Mouse (Mus musculus): ENCODE data around the gene Leo1. TPM values are rescaled to one million over a fixed set of nuclear protein-coding genes. Genes with fewer than 3 reads are reported as not detected.

Leo1 gene
- polyA plus RNA-seq, 1 experiment from 2014 or later, result 45.8 TPM

DNA sequence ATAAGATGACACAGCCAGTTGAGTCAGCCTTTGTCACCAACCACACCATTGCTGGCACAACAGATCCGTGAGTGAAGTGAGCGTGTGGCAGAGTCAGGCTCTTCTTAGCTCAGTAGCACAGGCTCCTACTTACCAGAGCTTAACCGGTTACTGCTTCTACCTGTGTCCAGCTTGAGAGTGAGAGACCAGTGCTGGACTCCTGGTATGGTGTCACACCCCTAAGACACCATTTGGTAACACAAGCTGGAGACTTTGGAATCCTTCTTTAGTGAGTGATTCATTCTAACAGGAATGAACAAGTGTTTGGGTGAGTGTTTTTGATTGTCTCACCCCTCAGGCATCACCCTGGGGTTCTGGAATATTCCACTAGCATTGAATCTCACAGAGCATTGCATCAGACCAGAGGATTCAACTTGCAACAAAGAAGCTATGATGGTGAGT, 19.1 kb upstream of the Leo1 start:
- H3K36me3 ChIP-seq (ENCODE audit: control insufficient read depth, insufficient read depth, low read length), result no peaks in the 10 kb centered on the region
- no peaks in the 10 kb centered on the region for H3K4me1 ChIP-seq (ENCODE audit: control insufficient read depth, insufficient read depth, low read length)
- no peak overlapping the region for H3K27ac ChIP-seq (ENCODE audit: low read depth, low read length)
- no peak overlapping the region for H3K9ac ChIP-seq (ENCODE audit: low read depth, low read length)
- H3K9me3 ChIP-seq (ENCODE audit: control insufficient read depth, low read length), result no peaks in the 10 kb centered on the region
- no peak for ATAC-seq (ENCODE audit: low FRiP score, low TSS enrichment)
- no peak overlapping the region for H3K4me2 ChIP-seq (replicated peaks; ENCODE audit: low read depth, low read length)
- H3K4me3 ChIP-seq (ENCODE audit: low read length), result no peak overlapping the region
- H3K27me3 ChIP-seq (ENCODE audit: control insufficient read depth, insufficient read depth, low read length), result no peaks in the 10 kb centered on the region
- 90% methylated on average over 3 of the region's 3 CpGs for WGBS

DNA sequence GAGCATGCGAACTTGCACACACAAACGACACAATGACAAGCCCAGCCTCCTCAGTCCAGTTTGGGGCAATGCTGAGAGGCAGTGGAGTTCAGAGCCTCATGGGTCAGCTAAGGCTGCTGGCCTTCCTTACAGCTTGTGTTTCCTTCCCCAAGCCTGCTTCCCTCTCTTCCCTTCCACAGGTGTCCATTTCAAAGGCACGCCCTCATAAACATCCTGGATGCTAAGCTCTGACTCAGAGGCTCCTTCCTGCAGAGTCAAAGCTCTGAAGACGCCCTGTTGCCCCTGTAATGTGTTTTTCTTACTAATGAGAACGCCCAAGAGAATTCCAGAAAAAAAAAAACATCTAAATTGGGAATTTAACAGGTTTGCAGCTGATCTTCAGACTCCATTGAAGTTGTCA, 17.6 kb upstream of the Leo1 start:
- Histone ChIP-seq H3K9me3 (ENCODE audit: control insufficient read depth, low read length) (no peaks in the 10 kb centered on the region), H3K27me3 (ENCODE audit: control insufficient read depth, insufficient read depth, low read length) (no peaks in the 10 kb centered on the region), H3K4me3 (ENCODE audit: low read length) (no peak overlapping the region), H3K4me1 (ENCODE audit: control insufficient read depth, insufficient read depth, low read length) (no peaks in the 10 kb centered on the region), H3K27ac (ENCODE audit: low read depth, low read length) (no peak overlapping the region), H3K4me2 (replicated peaks; ENCODE audit: low read depth, low read length) (no peak overlapping the region), H3K9ac (ENCODE audit: low read depth, low read length) (no peak overlapping the region), H3K36me3 (ENCODE audit: control insufficient read depth, insufficient read depth, low read length) (no peaks in the 10 kb centered on the region)
- no peak for ATAC-seq (ENCODE audit: low FRiP score, low TSS enrichment)
- WGBS, result 40% methylated on average over 5 of the region's 5 CpGs

DNA sequence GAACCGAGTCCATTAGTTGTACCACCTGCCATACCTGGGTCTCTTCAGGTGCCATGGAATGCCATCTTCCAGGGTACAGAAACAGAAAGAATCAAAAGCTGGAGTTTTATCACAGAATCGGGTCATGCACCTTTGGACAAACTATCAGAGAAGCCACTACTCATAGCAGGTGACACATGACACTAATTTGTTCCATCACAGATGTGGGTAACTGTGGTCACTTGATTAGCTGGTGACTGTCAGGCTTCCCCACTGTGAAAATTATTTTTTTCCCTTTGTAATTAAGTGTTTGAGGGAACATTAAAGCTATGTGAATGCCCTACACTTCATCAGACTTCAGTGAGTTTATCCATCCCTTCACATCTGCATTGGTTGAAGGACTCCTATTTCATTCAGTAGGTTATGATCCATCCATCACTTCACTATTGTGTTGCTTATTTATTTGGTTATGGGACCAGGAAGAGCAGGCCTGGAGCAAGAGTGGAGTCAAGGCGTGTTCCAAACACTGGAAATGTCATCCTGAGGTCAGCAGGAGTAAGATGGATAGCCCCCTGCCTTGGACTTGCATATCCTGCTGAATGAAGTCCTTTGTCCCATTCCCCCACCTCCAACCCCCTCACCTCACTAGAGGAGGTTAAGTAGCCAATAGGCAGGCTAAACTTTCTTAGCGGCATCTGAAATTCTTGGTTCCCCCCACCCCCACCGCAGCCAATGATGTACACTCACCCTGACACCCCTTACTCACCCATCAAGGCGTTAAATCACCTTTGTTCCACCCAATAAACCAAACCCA, 16.8 kb upstream of the Leo1 start:
- no peak overlapping the region for H3K9ac ChIP-seq (ENCODE audit: low read depth, low read length)
- H3K27ac ChIP-seq (ENCODE audit: low read depth, low read length), result no peak overlapping the region
- no peaks in the 10 kb centered on the region for H3K9me3 ChIP-seq (ENCODE audit: control insufficient read depth, low read length)
- 41% methylated on average over 6 of the region's 6 CpGs for WGBS
- H3K4me2 ChIP-seq (replicated peaks; ENCODE audit: low read depth, low read length), result no peak overlapping the region
- ATAC-seq (ENCODE audit: low FRiP score, low TSS enrichment), result peak; percentile 17; the same call in 1 of the 2 replicates
- no peak overlapping the region for H3K4me3 ChIP-seq (ENCODE audit: low read length)
- H3K36me3 ChIP-seq (ENCODE audit: control insufficient read depth, insufficient read depth, low read length), result no peaks in the 10 kb centered on the region
- no peaks in the 10 kb centered on the region for H3K4me1 ChIP-seq (ENCODE audit: control insufficient read depth, insufficient read depth, low read length)
- H3K27me3 ChIP-seq (ENCODE audit: control insufficient read depth, insufficient read depth, low read length), result no peaks in the 10 kb centered on the region

DNA sequence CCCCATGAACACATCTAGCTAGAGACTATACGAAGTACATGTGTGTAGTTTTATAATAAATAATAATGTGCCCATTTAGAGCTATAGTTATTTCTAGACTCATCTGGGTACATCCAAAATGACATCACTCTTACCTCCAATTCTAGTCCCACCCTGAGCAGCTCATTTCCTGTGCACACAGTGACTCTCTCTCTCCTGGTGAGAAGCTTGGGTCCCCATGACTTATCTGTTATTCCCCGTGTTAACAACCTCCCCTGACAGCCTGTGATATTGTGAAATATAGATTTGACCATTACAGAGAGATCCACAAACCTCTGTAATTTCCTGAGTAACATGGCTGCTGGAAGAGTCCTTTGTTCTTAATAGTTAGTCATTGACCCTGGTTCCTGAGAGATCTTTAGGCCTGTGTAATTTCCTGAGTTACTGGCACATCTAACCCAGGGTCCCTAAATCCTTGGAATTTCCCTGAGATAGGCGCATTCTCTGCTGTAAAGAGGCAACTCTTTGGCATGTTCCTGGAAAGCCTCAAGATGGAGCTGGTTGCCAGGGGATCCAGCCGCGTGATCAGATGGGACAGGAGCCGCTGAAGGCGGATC, 15.4 kb upstream of the Leo1 start:
- no peak overlapping the region for H3K27ac ChIP-seq (ENCODE audit: low read depth, low read length)
- no peaks in the 10 kb centered on the region for H3K4me1 ChIP-seq (ENCODE audit: control insufficient read depth, insufficient read depth, low read length)
- H3K4me2 ChIP-seq (replicated peaks; ENCODE audit: low read depth, low read length), result no peak overlapping the region
- ATAC-seq (ENCODE audit: low FRiP score, low TSS enrichment), result no peak
- no peaks in the 10 kb centered on the region for H3K27me3 ChIP-seq (ENCODE audit: control insufficient read depth, insufficient read depth, low read length)
- 69% methylated on average over 7 of the region's 7 CpGs for WGBS
- no peaks in the 10 kb centered on the region for H3K9me3 ChIP-seq (ENCODE audit: control insufficient read depth, low read length)
- no peak overlapping the region for H3K9ac ChIP-seq (ENCODE audit: low read depth, low read length)
- H3K36me3 ChIP-seq (ENCODE audit: control insufficient read depth, insufficient read depth, low read length), result no peaks in the 10 kb centered on the region
- H3K4me3 ChIP-seq (ENCODE audit: low read length), result no peak overlapping the region

DNA sequence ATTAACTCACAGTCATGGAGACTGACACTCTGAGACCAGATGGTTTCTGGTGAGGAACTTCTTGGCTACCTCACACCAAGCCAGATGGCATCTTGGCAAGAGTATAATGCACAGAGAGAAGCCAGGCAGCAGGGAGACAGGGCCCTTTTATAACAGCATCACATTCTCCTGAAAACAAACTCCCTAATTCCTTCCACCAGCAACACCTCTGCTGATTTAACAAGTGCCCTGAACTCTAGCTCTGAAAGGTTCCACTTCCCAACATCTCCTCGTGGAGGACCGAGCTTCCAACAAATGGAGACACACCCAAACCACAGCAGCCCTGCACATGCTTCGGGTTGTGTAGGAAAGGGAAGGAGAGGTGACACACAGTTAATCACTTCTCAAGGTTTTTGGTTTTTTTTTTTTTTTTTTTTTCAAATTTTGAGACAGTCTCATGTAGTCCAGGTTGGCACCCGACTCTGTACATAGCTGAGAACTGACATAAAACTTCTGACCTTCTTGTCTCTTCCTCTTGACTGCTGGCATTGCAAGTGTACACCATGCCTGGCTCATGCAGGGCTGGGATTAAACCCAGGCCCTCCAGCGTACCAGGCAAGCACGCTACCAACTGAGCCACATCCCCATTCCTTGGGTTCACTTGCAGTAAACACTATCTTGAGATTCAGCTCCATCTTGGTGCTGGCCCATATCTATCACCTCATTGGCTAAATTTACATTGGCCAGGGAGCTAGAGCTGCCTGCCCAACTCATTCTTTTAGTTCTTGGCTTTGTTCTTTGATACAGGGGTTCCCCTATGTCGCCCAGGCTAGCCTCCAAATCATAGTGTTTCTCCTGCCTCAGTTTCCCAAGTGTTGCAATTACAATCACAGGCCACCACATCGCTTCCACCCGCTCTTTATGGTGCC, 13.7 kb upstream of the Leo1 start:
- Histone ChIP-seq H3K4me1 (ENCODE audit: control insufficient read depth, insufficient read depth, low read length) (no peaks in the 10 kb centered on the region), H3K9me3 (ENCODE audit: control insufficient read depth, low read length) (no peaks in the 10 kb centered on the region), H3K4me2 (replicated peaks; ENCODE audit: low read depth, low read length) (no peak overlapping the region), H3K9ac (ENCODE audit: low read depth, low read length) (no peak overlapping the region), H3K4me3 (ENCODE audit: low read length) (no peak overlapping the region), H3K36me3 (ENCODE audit: control insufficient read depth, insufficient read depth, low read length) (no peaks in the 10 kb centered on the region), H3K27ac (ENCODE audit: low read depth, low read length) (no peak overlapping the region), H3K27me3 (ENCODE audit: control insufficient read depth, insufficient read depth, low read length) (no peaks in the 10 kb centered on the region)
- 70% methylated on average over 9 of the region's 9 CpGs for WGBS
- no peak for ATAC-seq (ENCODE audit: low FRiP score, low TSS enrichment)

DNA sequence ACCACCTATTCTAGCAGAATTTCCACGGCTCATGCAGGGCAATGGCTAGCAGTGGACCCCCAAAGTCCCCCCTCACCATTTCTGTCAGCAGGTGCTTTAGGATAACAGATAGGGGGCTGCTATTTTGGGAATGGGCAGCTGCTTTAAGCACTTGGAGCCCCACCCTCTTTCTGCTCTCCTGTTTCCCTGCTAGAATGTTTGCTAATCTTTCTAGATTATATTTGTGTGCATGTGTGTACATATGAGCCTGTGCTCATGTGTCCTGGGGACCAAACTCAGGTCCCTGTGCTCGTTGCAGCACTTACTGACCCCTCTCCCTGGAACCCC, 13.1 kb upstream of the Leo1 start:
- H3K27me3 ChIP-seq (ENCODE audit: control insufficient read depth, insufficient read depth, low read length), result no peaks in the 10 kb centered on the region
- H3K36me3 ChIP-seq (ENCODE audit: control insufficient read depth, insufficient read depth, low read length), result no peaks in the 10 kb centered on the region
- no peak overlapping the region for H3K9ac ChIP-seq (ENCODE audit: low read depth, low read length)
- H3K4me1 ChIP-seq (ENCODE audit: control insufficient read depth, insufficient read depth, low read length), result no peaks in the 10 kb centered on the region
- H3K9me3 ChIP-seq (ENCODE audit: control insufficient read depth, low read length), result no peaks in the 10 kb centered on the region
- no peak for ATAC-seq (ENCODE audit: low FRiP score, low TSS enrichment)
- no peak overlapping the region for H3K27ac ChIP-seq (ENCODE audit: low read depth, low read length)
- H3K4me2 ChIP-seq (replicated peaks; ENCODE audit: low read depth, low read length), result no peak overlapping the region
- 72% methylated on average over 2 of the region's 2 CpGs for WGBS
- no peak overlapping the region for H3K4me3 ChIP-seq (ENCODE audit: low read length)

DNA sequence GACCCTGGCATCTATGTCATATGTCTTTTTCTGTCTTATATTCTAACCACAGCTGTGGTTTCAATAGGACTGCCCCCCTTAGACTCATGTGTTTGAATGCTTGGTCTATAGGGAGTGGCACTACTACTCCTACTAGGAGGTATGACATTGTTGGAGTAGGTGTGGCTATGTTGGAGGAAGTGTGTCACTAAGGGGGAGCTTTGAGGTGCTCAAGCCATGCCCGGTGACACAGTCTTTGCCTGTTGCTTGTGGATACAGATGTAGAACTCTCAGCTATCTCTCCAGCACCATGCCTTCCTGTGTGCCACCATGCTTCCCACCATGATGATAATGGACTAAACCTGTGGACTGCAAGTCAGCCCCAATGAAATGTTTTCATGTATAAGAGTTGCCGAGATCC, 12.3 kb upstream of the Leo1 start:
- Histone ChIP-seq H3K27me3 (ENCODE audit: control insufficient read depth, insufficient read depth, low read length) (no peaks in the 10 kb centered on the region), H3K9ac (ENCODE audit: low read depth, low read length) (no peak overlapping the region), H3K9me3 (ENCODE audit: control insufficient read depth, low read length) (no peaks in the 10 kb centered on the region), H3K36me3 (ENCODE audit: control insufficient read depth, insufficient read depth, low read length) (no peaks in the 10 kb centered on the region), H3K27ac (ENCODE audit: low read depth, low read length) (no peak overlapping the region), H3K4me1 (ENCODE audit: control insufficient read depth, insufficient read depth, low read length) (no peaks in the 10 kb centered on the region), H3K4me2 (replicated peaks; ENCODE audit: low read depth, low read length) (no peak overlapping the region), H3K4me3 (ENCODE audit: low read length) (no peak overlapping the region)
- ATAC-seq (ENCODE audit: low FRiP score, low TSS enrichment), result no peak
- WGBS, result 89% methylated on average over 2 of the region's 2 CpGs

DNA sequence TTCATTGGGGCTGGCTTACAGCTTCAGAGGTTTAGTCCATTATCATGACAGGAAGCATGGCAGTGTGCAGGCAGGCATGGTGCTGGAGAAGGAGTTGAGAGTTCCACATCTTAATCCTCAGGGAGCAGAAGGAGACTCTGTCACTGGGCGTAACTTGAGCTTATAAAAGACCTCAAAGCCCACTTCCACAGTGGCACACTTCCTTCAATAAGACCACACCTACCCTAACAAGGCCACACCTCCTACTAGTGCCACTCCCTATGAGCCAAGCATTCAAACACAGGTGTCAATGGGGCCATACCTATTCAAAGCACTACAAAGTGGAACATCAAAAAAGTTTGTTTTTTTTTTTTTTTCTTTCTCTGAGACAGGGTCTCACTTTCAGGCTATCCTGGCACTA, 11.7 kb upstream of the Leo1 start:
- Histone ChIP-seq H3K27me3 (ENCODE audit: control insufficient read depth, insufficient read depth, low read length) (no peaks in the 10 kb centered on the region), H3K4me3 (ENCODE audit: low read length) (no peak overlapping the region), H3K36me3 (ENCODE audit: control insufficient read depth, insufficient read depth, low read length) (no peaks in the 10 kb centered on the region), H3K4me1 (ENCODE audit: control insufficient read depth, insufficient read depth, low read length) (no peaks in the 10 kb centered on the region), H3K9ac (ENCODE audit: low read depth, low read length) (no peak overlapping the region), H3K9me3 (ENCODE audit: control insufficient read depth, low read length) (no peaks in the 10 kb centered on the region), H3K27ac (ENCODE audit: low read depth, low read length) (no peak overlapping the region), H3K4me2 (replicated peaks; ENCODE audit: low read depth, low read length) (no peak overlapping the region)
- ATAC-seq (ENCODE audit: low FRiP score, low TSS enrichment), result no peak
- 94% methylated on average over 1 of the region's 1 CpGs for WGBS

All from kidney, embryonic 14.5 days (tissue).